Mouse (Mus musculus) megakaryocyte, embryonic 14.5 days (primary cell): ENCODE results near the gene Tmem87a. TPM values are rescaled to one million over a fixed set of nuclear protein-coding genes. Genes with fewer than 3 reads are reported as not detected.

Experiments
- H3K27me3 ChIP-seq: replicated peaks from 2 replicates; pipeline ENCODE3; 2012; ENCODE audit warnings: inconsistent platforms
- H3K36me3 ChIP-seq: replicated peaks from 2 replicates; pipeline ENCODE3; 2012; ENCODE audit warnings: low read length, inconsistent platforms, mixed read lengths
- H3K4me1 ChIP-seq: 2 replicates; pipeline ENCODE4 v1.6.1; 2012; ENCODE audit warnings: inconsistent platforms
- H3K4me3 ChIP-seq: replicated peaks from 2 replicates; pipeline ENCODE3; 2012; ENCODE audit warnings: moderate library complexity, mild to moderate bottlenecking, inconsistent platforms
- H3K9me3 ChIP-seq: 2 replicates; pipeline ENCODE4 v1.6.1; 2012; ENCODE audit warnings: inconsistent platforms
- FLI1 ChIP-seq: IDR thresholded peaks from 2 replicates; pipeline ENCODE4 v1.6.1; 2012; ENCODE audit warnings: low read length, inconsistent platforms, mixed read lengths
- GATA1 ChIP-seq: IDR thresholded peaks from 3 replicates; pipeline ENCODE4 v1.6.1; 2012; ENCODE audit warnings: mixed read lengths, low read length, inconsistent platforms, borderline replicate concordance
- polyA plus RNA-seq: library from polyadenylated mRNA; stranded (reverse); fragments of >175 nt; gene quantifications from 2 replicates; pipeline ENCODE4 v1.2.3, GENCODE M21; 2012; ENCODE audit warnings: low replicate concordance; ENCODE audit not compliant: insufficient read depth

Gene Tmem87a
- polyA plus RNA-seq, 1 experiment: 0.91 TPM

DNA sequence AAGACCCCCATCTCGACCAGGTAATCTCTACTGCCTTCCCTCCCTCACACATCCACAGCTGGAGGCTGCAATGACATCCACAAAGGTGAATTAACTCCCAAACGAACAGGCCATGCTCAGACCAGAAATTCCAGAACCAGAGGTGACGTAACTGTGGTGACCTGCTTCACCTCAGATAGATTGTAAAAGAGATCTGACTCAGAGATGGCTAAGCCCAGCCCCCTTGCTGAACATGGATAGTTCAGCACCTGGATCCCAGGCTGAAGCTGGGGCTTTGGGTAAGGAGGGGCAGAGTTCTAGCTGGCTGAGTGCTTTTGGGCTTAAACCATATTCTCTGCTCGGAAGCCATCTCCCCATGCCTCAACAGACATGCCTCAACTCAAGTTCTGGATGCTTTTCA, 88.8 kb downstream of the Tmem87a start:
- H3K4me3 ChIP-seq: no peak overlapping the region
- TF ChIP-seq GATA1 (no peak), FLI1 (no peak)

DNA sequence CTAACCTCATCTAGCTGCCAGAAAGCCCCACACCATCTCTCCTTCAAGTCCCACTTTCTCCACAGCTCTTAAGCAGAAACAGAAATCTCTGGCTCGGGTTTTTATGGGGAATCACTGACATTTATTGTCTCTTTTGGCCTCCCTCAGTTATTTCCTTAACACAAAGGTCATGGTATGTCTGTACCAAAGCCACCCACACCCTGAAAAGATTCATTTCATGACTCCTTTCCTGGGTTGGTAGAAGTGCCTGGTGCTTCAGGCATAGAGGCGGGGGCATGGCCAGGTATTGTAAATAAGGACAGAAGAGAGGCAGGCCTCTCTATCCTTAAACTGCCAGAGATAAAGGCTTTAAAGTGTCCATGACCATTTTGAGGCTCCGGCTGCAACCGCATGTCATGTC, 89.4 kb downstream of the Tmem87a start:
- TF ChIP-seq FLI1 (no peak), GATA1 (no peak)
- Histone ChIP-seq H3K27me3 (peaks cover 21% of the 10 kb centered on the region), H3K36me3 (peaks cover 45% of the 10 kb centered on the region)

More for the DNA sequence above, 88.8 kb downstream of the Tmem87a start:
- Histone ChIP-seq H3K27me3 (peaks cover 18% of the 10 kb centered on the region), H3K4me1 (peaks cover 5% of the 10 kb centered on the region), H3K36me3 (peaks cover 49% of the 10 kb centered on the region), H3K9me3 (no peaks in the 10 kb centered on the region)

DNA sequence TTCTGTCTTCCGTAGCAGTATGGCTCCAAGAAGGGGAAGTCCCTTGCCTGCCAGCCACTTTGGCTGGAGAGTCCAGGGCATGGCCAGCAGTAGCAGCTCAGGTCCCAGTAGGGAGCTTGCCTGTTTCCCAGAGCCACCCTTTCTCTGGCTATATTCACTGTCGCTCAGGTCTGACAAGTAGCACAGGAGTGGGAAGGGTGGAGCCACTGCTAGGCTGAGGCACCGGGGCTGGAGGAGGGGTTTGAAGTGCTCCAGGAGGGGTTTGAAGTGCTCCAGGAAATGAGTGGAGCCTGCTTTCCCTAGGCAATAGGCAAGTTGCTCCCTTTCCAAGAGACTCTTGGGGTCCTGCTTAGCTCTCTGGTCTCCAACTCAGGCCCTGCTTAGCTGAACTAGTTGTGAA, 89.9 kb downstream of the Tmem87a start, which contains the start of gene Pla2g4f:
Gene Pla2g4f, minus strand, starts transcription at position 190 of the 400 bp plus-strand sequence.
- Histone ChIP-seq H3K27me3 (peaks cover 24% of the 10 kb centered on the region), H3K36me3 (peaks cover 40% of the 10 kb centered on the region)
- TF ChIP-seq FLI1 (no peak), GATA1 (no peak)

More for the DNA sequence above, 89.4 kb downstream of the Tmem87a start:
- Histone ChIP-seq H3K4me1 (peaks cover 5% of the 10 kb centered on the region), H3K9me3 (no peaks in the 10 kb centered on the region), H3K4me3 (no peak overlapping the region)

DNA sequence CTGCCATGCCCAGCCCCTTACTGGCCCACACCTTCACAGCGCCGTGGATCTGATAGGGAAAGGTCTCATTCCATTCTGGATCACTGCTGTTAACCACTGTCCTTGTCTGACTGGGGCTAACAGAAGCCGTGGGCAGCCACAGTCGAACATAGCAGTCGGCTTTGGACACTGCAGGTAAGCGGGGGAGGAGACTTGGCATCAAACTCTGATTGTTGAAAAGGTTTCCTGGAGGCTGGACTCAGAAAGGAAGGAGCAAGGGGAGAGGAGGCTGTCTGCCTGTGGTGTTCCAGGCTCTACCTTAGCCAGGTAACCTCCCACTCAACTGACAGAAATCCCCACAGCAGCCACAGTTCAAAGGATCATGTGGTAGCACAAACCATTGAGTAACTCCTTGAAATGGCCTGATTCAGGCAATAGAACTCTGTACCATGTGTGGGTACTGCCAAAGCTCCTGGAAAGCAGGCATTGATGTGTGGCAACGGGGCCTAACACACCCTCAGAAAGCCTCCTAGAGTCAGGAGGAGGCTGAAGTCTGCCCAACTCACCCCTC, 91.6 kb downstream of the Tmem87a start:
- Histone ChIP-seq H3K27me3 (peaks cover 34% of the 10 kb centered on the region), H3K9me3 (no peaks in the 10 kb centered on the region), H3K36me3 (peaks cover 24% of the 10 kb centered on the region), H3K4me1 (peaks cover 5% of the 10 kb centered on the region), H3K4me3 (no peak overlapping the region)
- TF ChIP-seq FLI1 (no peak), GATA1 (no peak)

More for the DNA sequence above, 89.9 kb downstream of the Tmem87a start, which contains the start of gene Pla2g4f:
- H3K4me1 ChIP-seq: peaks cover 5% of the 10 kb centered on the region
- H3K9me3 ChIP-seq: no peaks in the 10 kb centered on the region
- H3K4me3 ChIP-seq: no peak within 1 kb of the TSS

Other genes starting within 250 kb of the Tmem87a start
- gene Ehd4, start 249.5 kb downstream of the Tmem87a start, polyA plus RNA-seq: 55.8 and 61.8 TPM in 2 replicates
- 0.07 TPM in 1 of 2 replicates, not detected in the other for gene Pla2g4e, start 158.8 kb downstream of the Tmem87a start, polyA plus RNA-seq
- 0.03 TPM in 1 of 2 replicates, not detected in the other for gene Pla2g4d, start 114.9 kb downstream of the Tmem87a start, polyA plus RNA-seq
- 0.04 TPM in 1 of 2 replicates, not detected in the other for gene Pla2g4f, start 89.9 kb downstream of the Tmem87a start, polyA plus RNA-seq
- gene Vps39, start 51.0 kb downstream of the Tmem87a start, polyA plus RNA-seq: 2.0 and 4.7 TPM in 2 replicates
- gene Ganc, start 217 bp downstream of the Tmem87a start, polyA plus RNA-seq: 0.86 TPM in 1 of 2 replicates, not detected in the other
- gene Capn3, start 51.9 kb upstream of the Tmem87a start, polyA plus RNA-seq: 9.7 and 29.4 TPM in 2 replicates
- gene Zfp106, start 159.7 kb upstream of the Tmem87a start, polyA plus RNA-seq: 1.5 and 7.7 TPM in 2 replicates
- 4.7 and 18.1 TPM in 2 replicates for gene Snap23, start 163.6 kb upstream of the Tmem87a start, polyA plus RNA-seq
- 0.89 and 1.6 TPM in 2 replicates for gene Haus2, start 205.3 kb upstream of the Tmem87a start, polyA plus RNA-seq
- 2.1 TPM in 1 of 2 replicates, not detected in the other for gene Lrrc57, start 205.4 kb upstream of the Tmem87a start, polyA plus RNA-seq
- 0.30 TPM in 1 of 2 replicates, not detected in the other for gene Stard9, start 225.0 kb upstream of the Tmem87a start, polyA plus RNA-seq